Mouse (Mus musculus): Measurements from ENCODE around the gene Fam47e.

DNA sequence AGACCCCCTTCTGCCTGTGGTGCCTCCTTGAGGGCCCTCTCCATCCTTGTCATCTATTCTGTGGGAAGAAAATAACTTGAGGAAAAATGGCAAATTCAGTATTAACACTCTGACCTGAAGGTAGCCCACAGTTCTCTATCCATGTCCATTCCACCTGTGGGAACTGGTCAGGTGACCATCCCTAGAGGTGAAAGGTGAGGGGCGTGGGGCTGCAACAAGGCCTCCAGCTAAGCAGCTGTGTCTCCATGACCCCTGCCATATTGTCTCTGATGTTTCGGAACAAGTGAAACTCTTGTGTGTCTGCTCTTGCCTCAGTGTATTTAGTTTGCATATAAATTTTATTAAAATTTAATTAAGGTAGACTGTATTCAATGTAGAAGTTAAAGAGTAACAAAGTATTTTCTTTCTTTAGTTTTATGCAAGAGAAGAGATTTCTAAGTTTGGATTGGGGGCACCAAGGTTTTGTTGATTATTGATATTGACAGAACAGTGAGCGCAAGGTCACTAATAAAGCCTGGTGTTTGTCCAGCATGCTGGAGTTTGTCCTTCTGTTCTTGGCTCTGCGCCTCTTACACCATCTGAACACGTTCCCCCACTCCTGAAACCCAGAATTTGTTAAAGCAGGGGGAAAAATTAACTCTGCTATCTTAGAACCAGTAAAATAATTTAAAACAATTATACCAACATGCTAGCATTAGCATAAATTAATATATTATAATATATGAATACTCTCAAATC lies 52.8 kb downstream of the Fam47e start:
- TF ChIP-seq EP300 (IDR thresholded peaks at IDR 0.05) (no peak), CTCF (IDR thresholded peaks at IDR 0.05) (no peak)
